Mouse (Mus musculus) testis, postnatal 14 days (tissue): ENCODE results near the gene Adss.
"Not testable (repeated sequence)": the region's sequence is repeated elsewhere in the genome, so short reads cannot be mapped to it uniquely, and the experiment has no call there.

ENCODE experiments used
- DNase-seq: peaks from one replicate; pipeline ENCODE4 v3.0.0; 2021; ENCODE audit warnings: low spot score

Gene Adss

GRCm38 (mm10) chr1:177796193-177796939 is at the start of gene Adss:
Adss (minus strand) TSS chr1:177796511.
- peak; percentile 98 for DNase-seq

GRCm38 (mm10) chr1:177845812-177846211 is 49.5 kb upstream of the Adss start:
- peak; percentile 25 for DNase-seq

GRCm38 (mm10) chr1:177827776-177828175 is 31.5 kb upstream of the Adss start:
- not testable (repeated sequence) for DNase-seq

GRCm38 (mm10) chr1:177806772-177807171 is 10.5 kb upstream of the Adss start:
- not testable (repeated sequence) for DNase-seq

- DNase-seq: no peak
Measured at GRCm38 (mm10) chr1:177803511-177803910, 7.2 kb upstream of the Adss start.

GRCm38 (mm10) chr1:177797151-177797755 is 942 bp upstream of the Adss start:
- no peak for DNase-seq

- peak; percentile 84 for DNase-seq
Measured at GRCm38 (mm10) chr1:177795421-177796192, 704 bp downstream of the Adss start.

- DNase-seq: no peak
Measured at GRCm38 (mm10) chr1:177794866-177795265, 1.4 kb downstream of the Adss start.

- no peak for DNase-seq
Measured at GRCm38 (mm10) chr1:177792835-177793234, 3.5 kb downstream of the Adss start.

- DNase-seq: no peak
Measured at GRCm38 (mm10) chr1:177777397-177777796, 18.9 kb downstream of the Adss start.

GRCm38 (mm10) chr1:177768931-177769330 is 27.4 kb downstream of the Adss start:
- DNase-seq: no peak

GRCm38 (mm10) chr1:177757249-177757648 is 39.1 kb downstream of the Adss start:
- no peak for DNase-seq

- DNase-seq: no peak
Measured at GRCm38 (mm10) chr1:177753496-177753895, 42.8 kb downstream of the Adss start.

GRCm38 (mm10) chr1:177747869-177748540 is 48.3 kb downstream of the Adss start:
- no peak for DNase-seq

GRCm38 (mm10) chr1:177744521-177745325 is 51.6 kb downstream of the Adss start:
- DNase-seq: no peak

GRCm38 (mm10) chr1:177742119-177742518 is 54.2 kb downstream of the Adss start:
- no peak for DNase-seq

- DNase-seq: no peak
Measured at GRCm38 (mm10) chr1:177740707-177741106, 55.6 kb downstream of the Adss start.

- no peak for DNase-seq
Measured at GRCm38 (mm10) chr1:177737505-177738105, 58.7 kb downstream of the Adss start.

GRCm38 (mm10) chr1:177731973-177732372 is 64.3 kb downstream of the Adss start:
- no peak for DNase-seq

GRCm38 (mm10) chr1:177729043-177730024 is 67.0 kb downstream of the Adss start, which contains the start of gene 1700016C15Rik:
1700016C15Rik (plus strand) TSS chr1:177729814.
- no peak for DNase-seq
